Mouse (Mus musculus) adrenal gland, postnatal 10 days (tissue): ENCODE measurements around the gene Gsdma3. TPM values are rescaled to one million over a fixed set of nuclear protein-coding genes. Genes with fewer than 3 reads are reported as not detected.
A peak's percentile ranks its signal among the peaks of the same experiment; 100 is the strongest.
"Not testable (repeated sequence)": the region's sequence is repeated elsewhere in the genome, so short reads cannot be mapped to it uniquely, and the experiment has no call there.

Experiments used
- DNase-seq: peaks from one replicate; pipeline ENCODE4 v3.0.0; 2021; ENCODE audit warnings: mixed read lengths
- total RNA-seq, 2 experiments: library from RNA; stranded (reverse); gene quantifications; 2 replicates each; pipeline ENCODE4 v1.2.3; 2021

The Gsdma3 gene
- total RNA-seq, 2 experiments from 2014 or later = 12.7 to 15.4 TPM

DNA sequence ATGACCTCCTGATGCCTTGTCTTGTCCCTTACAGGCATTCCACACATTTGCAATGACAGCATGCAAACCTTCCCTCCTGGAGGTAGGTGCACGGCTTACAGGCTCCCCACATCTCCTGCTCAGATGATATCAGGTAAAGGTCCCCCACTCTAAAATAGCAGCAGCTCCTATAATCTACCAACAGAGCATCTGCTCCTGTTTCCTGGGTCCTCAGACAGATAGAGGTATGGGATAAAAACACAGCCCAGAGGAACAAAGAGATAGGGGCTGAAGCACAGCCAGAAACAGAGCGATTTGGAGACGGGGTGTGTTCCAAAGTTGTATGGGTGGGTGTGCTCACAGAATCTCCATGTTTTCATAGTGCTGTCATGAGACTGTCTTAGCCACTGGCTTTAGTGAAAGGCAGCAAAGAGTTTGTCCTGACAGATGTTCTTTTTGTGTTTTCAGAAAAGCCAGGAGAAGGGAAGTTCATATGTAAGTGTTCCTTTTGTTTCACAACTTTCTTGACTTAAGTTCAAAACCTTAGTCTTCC, 45.2 kb downstream of the Gsdma3 start:
- DNase-seq = no peak

DNA sequence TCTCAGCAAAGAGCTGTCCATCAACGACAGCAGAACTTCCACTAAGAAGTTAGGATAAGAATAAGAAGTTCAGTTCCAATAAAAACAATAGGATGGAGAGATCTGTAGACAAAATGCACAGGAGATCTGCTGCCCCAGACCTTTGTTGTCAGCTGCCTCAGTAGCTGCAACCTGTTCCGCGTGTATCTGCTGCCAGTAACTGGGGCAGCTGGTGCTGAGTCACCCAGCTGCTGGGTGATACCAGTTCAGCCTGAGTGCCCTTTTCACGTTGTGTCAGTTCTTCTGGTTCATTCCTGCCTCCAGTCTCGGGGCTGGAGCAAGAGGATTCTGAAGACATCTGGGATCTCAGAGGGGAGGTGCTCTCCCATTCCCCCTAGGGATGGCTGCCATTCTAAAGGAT, 45.7 kb downstream of the Gsdma3 start:
- DNase-seq = peak; percentile 21

DNA sequence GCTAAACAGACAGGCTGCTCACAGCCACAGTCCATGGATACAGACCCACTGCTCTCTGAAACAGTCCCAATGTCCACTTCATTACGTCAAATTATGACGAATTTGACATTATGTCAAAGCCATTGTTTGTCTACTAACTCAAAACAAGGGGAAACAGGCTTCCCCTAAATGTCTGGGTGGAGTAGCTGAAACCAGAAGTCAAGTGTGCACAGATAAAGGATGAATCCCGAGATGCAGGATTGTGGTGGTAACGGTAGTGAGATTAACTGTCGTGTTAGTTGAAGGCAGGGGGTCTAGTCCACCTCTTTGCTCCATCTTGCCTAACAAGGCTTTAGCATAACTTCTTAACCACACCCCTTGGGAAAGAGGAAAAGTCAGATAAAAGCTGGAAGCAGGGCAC, 46.3 kb downstream of the Gsdma3 start:
- DNase-seq = no peak

DNA sequence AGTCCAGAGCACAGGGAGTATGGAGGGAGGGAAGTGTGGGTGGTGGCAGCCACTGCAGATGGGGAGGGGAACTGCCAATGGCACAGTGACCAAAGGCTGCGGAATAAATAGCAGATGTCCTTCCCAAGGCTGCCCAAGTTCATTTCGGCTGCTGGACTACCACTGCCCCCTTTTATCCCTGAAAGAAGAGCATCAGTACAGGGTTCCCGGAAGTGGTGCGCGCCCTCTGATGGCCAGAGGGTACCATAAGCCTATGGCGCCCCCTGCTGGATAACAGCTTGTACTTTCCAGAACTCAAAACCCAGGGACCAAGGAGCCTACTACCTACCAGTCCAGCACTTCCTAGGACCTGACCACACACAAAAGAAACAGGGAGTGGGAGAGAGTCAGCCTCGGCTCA, 47.0 kb downstream of the Gsdma3 start:
- peak; percentile 68 for DNase-seq

DNA sequence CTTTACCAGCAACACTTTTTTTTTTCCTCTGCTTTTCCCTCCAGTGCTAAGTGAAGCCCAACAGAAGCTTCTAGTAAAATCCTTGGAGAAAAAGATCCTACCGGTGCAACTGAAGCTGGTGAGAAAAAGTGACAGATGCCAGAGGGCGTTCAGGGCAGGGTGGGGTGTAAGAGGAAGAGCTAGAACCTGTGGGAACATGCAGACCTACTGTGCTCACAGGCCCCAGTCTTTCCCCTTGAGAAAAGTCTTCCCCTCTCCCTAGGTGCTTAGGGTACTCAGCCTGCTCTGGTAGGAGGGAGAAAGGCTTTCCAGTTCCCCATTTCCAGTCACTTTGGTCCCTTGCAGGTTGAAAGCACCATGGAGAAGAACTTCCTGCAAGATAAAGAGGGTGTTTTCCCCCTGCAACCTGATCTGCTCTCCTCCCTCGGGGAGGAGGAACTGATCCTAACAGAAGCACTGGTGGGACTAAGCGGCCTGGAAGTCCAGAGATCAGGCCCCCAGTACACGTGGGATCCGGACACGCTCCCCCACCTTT, 49.7 kb downstream of the Gsdma3 start:
- no peak for DNase-seq

DNA sequence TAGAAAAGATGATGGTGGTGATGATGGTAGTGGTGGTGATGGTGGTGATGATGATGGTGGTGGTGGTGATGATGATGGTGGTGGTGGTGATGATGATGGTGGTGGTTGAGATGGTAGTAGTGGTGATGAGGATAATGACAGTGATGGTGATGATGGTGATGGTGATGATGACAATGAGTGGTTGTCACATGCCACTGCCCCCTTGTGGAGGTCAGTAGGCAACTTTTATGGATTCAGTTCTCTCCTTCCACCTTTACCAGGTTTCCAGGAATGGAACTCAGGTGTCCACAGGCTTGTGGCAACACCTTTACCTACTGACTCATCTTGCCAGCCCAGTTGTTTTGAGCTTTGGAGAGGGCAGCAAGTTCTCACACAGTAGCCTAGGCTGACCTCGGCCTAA, 53.9 kb downstream of the Gsdma3 start:
- DNase-seq = no peak

DNA sequence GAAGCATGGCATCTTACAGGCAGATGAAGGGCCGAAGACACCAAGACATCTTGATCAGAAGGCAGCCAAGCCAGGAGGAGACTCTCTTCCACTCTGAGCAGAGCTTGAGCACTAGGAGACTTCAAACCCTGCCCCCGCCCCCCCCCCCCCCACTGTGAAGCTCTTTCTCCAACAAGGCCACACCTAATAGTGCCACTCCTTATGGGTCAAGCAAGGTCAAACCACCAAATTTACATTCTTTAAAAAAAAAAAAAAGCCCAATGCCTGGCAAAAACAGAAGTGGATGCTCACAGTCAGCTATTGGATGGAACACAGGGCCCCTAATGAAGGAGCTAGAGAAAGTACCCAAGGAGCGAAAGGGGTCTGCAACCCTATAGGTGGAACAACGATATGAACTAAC, 54.4 kb downstream of the Gsdma3 start:
- not testable (repeated sequence) for DNase-seq

DNA sequence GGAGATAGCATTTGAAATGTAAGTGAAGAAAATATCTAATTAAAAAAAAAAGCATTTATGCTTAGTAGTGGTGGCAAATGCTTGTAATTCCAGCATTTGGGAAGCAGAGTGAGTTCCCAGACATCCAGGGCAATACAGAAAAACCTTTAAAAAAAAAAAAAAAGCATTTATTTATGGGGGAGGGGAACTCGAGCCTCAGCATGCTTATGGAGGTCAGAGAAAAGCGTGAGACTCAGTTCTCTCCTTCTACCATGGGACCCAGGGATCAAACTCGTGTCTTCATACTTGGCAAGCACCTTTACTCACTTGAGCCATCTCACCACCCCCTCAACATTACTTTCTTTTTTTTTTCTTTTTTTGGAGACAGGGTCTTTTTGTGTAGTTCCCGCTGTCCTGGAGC, 55.0 kb downstream of the Gsdma3 start:
- DNase-seq = no peak

DNA sequence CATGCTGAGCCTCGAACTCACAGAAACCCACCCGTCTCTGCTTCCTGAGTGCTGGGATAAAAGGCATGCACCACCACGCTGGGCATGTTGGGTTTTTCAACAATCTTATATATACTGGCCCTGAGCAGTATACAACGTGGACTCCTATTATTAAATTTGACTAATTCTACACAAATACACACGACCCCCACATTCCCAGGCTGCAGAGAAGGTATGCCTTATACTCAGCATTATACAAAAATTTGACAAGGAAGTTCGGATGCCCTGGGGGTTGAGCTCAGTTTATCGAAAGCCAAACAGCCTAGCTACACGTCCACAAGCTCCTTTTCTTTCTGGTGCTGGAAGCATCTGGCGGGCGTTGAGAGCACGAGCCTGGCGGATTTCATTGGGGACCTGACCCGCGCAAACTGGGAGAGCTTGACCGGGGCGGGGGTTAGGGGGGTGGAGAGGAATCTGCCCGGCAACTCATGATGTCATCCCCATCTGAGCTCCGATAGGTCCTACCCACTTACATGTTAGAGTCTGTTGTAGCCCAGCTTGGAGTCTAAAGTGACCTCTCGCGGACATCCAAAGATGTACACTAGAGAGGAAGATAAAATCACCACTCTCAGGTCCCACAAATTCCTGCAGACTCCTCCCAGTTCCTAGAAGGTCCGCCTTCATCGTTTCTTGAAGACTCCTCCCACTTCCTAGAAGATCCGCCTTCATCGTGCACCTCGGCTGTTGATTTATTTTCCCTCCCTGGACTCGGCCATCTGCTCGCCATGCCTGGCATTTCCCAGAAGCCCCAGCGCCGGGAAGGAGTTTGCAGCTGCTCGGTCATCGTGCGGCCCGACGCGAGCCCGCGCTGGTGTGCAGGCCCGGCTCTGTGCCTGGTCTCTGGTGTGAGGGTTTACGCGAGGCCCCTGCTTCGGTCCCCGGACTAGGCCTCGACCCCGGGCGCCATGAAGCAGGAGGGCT, 55.9 kb downstream of the Gsdma3 start, which contains the start of gene Psmd3:
TSS of gene Psmd3 (plus strand) at position 769 of the 960 bp plus-strand sequence.
- DNase-seq = peak; percentile 98

DNA sequence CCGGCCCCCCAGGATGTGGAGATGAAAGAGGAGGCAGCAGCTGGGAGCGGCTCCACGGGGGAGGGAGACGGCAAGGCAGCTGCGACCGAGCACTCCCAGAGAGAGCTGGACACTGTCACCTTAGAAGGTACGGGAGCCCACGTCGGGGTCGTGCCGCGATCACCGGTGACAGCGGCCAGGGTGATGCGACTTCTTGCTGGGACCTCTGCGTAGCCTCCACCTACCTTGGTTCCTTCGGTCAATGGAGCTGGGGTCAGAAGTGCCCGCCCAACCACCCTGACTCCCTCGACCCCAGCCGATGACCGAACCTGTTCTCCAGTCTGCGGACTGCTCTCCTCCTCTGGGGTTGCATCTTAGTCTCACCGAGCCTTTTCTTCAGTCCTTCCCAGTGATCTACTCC, 56.7 kb downstream of the Gsdma3 start:
- DNase-seq = no peak

DNA sequence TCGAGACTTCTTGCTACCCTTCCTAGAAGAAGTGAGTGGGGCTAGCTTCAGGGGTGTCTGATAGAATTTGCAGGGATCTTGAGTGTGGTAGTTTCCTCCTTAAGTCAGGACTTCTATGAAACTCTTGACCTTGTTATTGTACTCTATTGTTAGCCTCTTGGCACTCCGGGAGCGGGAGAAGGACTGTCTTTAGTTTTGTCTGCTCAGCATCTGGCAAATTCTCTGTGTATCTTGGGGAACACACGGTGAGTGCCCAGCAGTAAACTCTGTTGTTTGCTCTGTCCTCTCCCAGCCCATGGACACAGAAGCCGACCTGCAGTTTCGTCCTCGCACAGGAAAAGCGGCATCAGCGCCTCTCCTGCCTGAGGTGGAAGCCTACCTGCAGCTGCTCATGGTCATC, 59.5 kb downstream of the Gsdma3 start:
- no peak for DNase-seq

DNA sequence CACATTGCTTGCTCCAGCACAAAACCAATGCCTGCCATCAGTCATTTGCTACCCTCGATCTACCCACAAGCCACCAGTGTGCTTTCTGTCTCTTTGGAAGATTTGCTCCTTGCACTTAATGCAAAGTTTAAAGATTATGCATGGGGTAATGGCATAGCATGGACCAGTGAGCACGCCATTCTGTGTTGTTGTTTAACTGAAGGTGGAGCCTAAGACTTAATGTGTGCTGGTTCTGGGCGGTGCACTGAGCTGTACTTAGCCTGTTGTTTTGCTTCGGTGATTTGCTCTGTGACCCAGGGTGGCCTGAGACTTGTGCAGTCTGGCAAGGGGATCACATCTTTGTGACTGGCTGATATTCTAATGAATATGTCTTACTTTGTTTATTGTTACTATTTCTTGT, 60.8 kb downstream of the Gsdma3 start:
- no peak for DNase-seq

Other genes starting within 250 kb of the Gsdma3 start
- gene Tcap, start 242.5 kb upstream of the Gsdma3 start, total RNA-seq = 100 to 1,000 TPM in 1 of 2 experiments, 10 to 100 TPM in 1; 18.1 to 119 TPM
- 100 to 1,000 TPM; 442 to 819 TPM for gene Pnmt, start 239.9 kb upstream of the Gsdma3 start, total RNA-seq
- gene Pgap3, start 225.9 kb upstream of the Gsdma3 start, total RNA-seq = 1 to 10 TPM; 4.9 to 6.8 TPM
- gene Erbb2, start 213.9 kb upstream of the Gsdma3 start, total RNA-seq = 1 to 10 TPM; 6.0 to 7.6 TPM
- gene Mien1, start 187.4 kb upstream of the Gsdma3 start, total RNA-seq = 10 to 100 TPM; 58.0 to 62.5 TPM
- 10 to 100 TPM in 1 of 2 experiments, 1 to 10 TPM in 1; 6.9 to 11.1 TPM for gene Grb7, start 180.0 kb upstream of the Gsdma3 start, total RNA-seq
- 1 to 10 TPM; 3.2 to 4.5 TPM for gene Ikzf3, start 80.3 kb upstream of the Gsdma3 start, total RNA-seq
- under 1 TPM in 1 of 2 experiments, not detected in 1; 0.48 TPM for gene Zpbp2, start 75.3 kb upstream of the Gsdma3 start, total RNA-seq
- 100 to 1,000 TPM; 135 to 143 TPM for gene Ormdl3, start 39.0 kb upstream of the Gsdma3 start, total RNA-seq
- gene Lrrc3c, start 28.1 kb upstream of the Gsdma3 start, total RNA-seq = not detected
- gene Gm12355, start 699 bp upstream of the Gsdma3 start, total RNA-seq = 10 to 100 TPM; 15.7 to 19.1 TPM
- under 1 TPM; 0.36 to 0.51 TPM for gene Gsdma2, start 20.4 kb downstream of the Gsdma3 start, total RNA-seq
- not detected for gene Gsdma, start 38.0 kb downstream of the Gsdma3 start, total RNA-seq
- 100 to 1,000 TPM; 111 to 123 TPM for gene Psmd3, start 56.2 kb downstream of the Gsdma3 start, total RNA-seq
- not detected for gene Csf3, start 74.9 kb downstream of the Gsdma3 start, total RNA-seq
- 10 to 100 TPM; 40.4 to 58.0 TPM for gene Med24, start 103.1 kb downstream of the Gsdma3 start, total RNA-seq
- 100 to 1,000 TPM; 135 to 184 TPM for gene Thra, start 114.3 kb downstream of the Gsdma3 start, total RNA-seq
- gene Nr1d1, start 149.0 kb downstream of the Gsdma3 start, total RNA-seq = 10 to 100 TPM; 15.1 to 59.6 TPM
- 10 to 100 TPM; 79.4 to 88.6 TPM for gene Msl1, start 169.2 kb downstream of the Gsdma3 start, total RNA-seq
- gene Casc3, start 178.5 kb downstream of the Gsdma3 start, total RNA-seq = 10 to 100 TPM; 31.9 to 35.7 TPM
- 1 to 10 TPM in 1 of 2 experiments, under 1 TPM in 1; 0.93 to 1.6 TPM for gene Rapgefl1, start 210.4 kb downstream of the Gsdma3 start, total RNA-seq
- gene Wipf2, start 237.3 kb downstream of the Gsdma3 start, total RNA-seq = 10 to 100 TPM; 13.3 to 15.4 TPM